Mouse (Mus musculus) retina, postnatal 7 days (tissue): ENCODE data around the gene Try4.
"Not testable (repeated sequence)": the region's sequence is repeated elsewhere in the genome, so short reads cannot be mapped to it uniquely, and the experiment has no call there.

ENCODE experiments used
- DNase-seq: peaks from one replicate; pipeline ENCODE4 v3.0.0-alpha.2; 2012; ENCODE audit warnings: low read depth, low spot score

Gene Try4

DNA sequence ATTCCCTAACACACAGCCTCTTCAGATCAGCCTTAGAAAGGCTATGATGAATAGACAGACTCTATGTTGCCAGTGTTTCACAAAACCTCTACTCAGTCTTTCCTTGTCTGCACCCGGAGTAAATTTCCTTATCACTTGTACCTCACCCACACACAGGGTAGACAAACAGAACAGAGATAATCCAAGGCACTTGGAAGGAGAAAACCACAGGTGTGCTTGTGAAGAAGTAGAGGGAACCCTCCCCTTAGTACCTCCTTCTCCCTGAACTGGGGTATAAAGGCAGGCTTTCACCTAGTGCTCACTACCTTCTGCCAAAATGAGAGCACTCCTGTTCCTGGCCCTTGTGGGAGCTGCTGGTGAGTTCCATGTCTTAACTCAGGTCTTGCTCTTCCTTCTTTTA is at the start of gene Try4:
Gene Try4, plus strand, starts transcription at position 301 of the 400 bp plus-strand sequence.
- DNase-seq: no peak

- not testable (repeated sequence) for DNase-seq
Measured at GRCm38 (mm10) chr6:41253314-41253713, 48.8 kb upstream of the Try4 start.

GRCm38 (mm10) chr6:41256424-41256823 is 45.6 kb upstream of the Try4 start:
- no peak for DNase-seq

DNA sequence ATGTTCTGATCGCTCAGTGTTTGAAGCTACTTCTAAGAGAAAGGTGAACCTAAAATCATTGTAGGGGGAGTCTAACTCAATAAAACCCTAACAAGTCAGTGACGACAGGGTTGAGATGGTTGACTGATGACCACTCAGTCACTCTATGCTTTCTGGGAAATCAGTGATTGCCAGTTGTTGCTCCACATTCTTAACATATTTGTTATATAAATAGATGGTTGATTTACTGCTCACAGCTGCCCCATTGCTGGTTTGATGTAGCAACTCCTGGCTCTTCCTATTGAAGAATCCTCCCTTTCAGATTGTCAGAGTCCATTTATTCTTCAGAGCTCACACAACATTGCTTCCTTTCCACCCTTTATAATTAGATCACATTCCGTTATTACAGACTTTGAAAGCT is 44.6 kb upstream of the Try4 start:
- no peak for DNase-seq

- DNase-seq: no peak
Measured at GRCm38 (mm10) chr6:41262796-41263195, 39.3 kb upstream of the Try4 start.

- DNase-seq: no peak
Measured at GRCm38 (mm10) chr6:41266140-41266539, 35.9 kb upstream of the Try4 start.

DNA sequence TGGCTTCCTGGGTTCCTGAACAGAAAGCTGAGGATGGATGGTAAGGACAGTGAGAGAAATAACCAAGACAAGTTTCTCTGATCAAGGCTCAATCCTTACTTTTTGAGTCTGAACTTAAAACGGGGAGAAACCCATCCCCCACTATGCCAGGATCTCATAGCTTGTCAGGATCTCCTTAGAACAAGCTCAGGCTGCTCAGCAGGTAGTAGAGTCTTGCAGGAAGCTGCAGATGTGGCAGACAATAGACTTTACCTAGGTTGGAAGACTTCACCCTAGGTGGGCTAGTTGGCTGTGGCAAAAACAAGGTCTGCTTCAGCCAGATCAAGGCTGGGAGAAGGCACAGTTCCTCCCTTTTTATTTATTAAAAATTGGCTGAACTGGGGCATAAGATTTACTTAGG is 3.8 kb upstream of the Try4 start:
- no peak for DNase-seq

GRCm38 (mm10) chr6:41316741-41317140 is 14.7 kb downstream of the Try4 start, which contains the start of gene Try5:
Gene Try5 (minus strand): TSS chr6:41316841.
- not testable (repeated sequence) for DNase-seq

DNA sequence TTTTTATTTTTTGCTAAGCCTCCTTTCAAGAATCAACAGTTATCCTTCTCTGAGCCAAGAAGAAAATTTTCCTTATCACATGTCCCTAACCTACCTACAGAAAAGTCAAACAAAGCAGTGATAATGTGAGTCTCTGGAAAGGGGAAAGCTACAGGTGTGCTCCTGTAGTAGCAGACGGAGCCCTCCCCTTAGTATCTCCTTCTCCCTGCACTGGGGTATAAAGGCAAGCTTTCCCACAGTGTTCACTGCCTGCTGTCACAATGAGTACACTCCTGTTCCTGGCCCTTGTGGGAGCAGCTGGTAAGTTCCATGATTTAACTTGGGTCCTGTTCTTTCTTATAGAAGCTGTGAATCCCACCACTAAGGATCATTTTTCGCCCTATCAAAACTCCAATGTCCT is 51.9 kb downstream of the Try4 start, which contains the start of gene Try10:
Gene Try10, plus strand, starts transcription at position 174 of the 400 bp plus-strand sequence.
- DNase-seq: no peak
